Mouse (Mus musculus): ENCODE results near the gene Hnrnpa2b1. TPM values are rescaled to one million over a fixed set of nuclear protein-coding genes. Genes with fewer than 3 reads are reported as not detected.
"Not testable (repeated sequence)": the region's sequence is repeated elsewhere in the genome, so short reads cannot be mapped to it uniquely, and the experiment has no call there.

The Hnrnpa2b1 gene
- total RNA-seq (2021), result 100 to 1,000 TPM; 444 to 529 TPM

DNA sequence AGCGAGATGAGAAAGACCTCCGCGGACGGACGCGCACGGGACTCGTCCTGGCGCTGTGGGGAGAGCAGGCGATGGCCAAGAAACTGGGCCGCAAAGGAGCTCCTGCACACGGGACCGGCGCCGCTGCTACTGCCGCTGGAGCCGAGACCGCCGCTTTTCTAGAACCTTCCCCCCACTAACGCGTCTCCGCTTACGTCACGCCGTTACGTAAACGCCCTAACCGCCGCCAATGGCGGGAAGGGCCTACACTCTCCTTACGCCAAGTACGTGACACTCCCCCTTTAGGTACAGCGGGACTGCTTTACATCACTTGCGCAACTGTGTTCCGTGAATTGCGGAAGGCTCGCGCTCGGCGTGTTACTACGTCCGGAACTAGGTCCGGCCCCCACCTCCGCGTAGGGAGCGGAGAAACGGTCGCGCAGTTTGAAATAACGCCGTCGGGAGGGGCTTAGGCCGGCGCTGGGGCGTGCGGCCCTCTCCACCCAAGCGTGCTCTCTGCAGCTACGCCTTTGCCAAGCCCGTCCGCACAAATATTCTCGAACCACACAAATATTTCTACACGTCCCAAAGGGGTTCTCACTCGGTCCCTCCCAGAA lies at the start of gene Hnrnpa2b1:
TSS of gene Hnrnpa2b1 (minus strand) at position 180 of the 596 bp plus-strand sequence.
- peak; percentile 99 for DNase-seq (ENCODE audit: extremely low spot score in 1 of 2, low spot score in 1 of 2)

DNA sequence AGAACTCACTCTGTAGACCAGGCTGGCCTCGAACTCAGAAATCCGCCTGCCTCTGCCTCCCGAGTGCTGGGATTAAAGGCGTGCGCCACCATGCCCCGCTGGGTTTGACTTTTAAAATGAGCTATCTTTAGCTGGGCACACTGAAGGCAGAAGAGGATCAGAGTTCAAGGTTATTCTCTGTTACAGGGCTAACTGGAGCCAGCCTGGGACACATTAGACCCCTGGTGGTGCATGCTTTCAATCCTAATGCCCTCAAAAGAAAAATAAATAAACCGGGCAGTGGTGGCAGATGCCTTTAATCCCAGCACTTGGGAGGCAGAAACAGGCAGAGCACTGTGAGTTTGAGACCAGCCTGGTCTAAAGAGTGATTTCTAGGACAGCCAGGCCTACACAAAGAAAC lies 45.2 kb upstream of the Hnrnpa2b1 start:
- no peak for DNase-seq (ENCODE audit: extremely low spot score in 1 of 2, low spot score in 1 of 2)

DNA sequence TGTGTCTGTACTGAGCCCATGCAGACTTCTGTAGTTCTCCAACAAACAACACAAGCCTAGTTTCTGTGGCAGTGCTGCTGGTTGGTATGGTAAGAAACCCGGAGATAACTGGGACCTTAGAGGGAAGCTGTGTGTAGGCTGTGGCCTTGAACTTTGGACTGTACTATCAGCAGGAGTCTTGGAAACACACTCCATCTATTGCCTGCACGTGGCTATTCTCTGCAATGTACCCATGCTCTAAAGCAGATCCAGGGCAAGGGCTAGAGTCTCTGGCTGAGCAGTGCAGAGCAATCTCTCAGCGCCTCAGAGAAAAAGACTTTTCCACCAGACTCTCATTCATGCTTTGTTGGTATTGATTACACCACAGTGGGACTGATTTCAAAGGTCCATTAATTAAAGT lies 44.1 kb upstream of the Hnrnpa2b1 start:
- no peak for DNase-seq (ENCODE audit: extremely low spot score in 1 of 2, low spot score in 1 of 2)

DNA sequence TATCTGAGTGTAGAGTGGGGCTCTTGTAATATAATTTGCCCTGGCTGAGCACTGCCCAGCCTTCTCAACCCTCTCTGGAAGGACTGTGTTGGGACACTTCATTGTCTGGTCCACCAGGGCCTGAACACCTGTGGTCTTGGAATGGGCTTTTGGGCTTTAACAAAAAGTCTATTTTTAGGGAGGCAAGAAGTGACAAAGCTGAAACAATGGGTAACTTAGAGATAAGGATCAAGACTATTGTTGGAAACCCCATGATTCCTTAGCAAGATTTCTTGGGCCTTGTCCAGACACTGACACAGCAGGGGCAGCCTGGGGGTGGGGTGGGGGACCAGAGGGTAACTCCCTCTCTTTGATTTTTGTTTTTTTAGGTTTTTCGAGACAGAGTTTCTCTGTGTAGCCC lies 41.3 kb upstream of the Hnrnpa2b1 start:
- no peak for DNase-seq (ENCODE audit: extremely low spot score in 1 of 2, low spot score in 1 of 2)

DNA sequence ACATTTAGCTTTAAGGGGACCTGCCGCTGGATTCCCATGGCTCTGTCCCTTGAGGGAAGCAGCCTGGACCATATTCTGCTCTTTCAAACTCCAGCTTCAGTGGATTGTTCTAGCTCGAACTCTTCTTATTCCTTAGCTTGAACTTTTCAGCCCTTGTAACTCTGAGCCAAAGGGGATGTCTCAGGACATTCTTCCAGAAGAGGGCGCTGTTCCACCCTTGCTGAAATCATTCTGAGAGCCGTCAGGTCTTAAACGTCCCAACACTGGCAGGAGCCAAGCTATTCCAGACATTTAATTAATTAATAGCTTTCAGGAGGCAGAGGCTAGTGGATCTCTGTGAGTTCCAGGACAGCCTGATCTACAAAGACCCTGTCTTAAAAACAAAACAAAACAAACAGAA lies 40.4 kb upstream of the Hnrnpa2b1 start:
- peak in 1 of 2 experiments; percentile 61 for DNase-seq (ENCODE audit: extremely low spot score in 1 of 2, low spot score in 1 of 2)

DNA sequence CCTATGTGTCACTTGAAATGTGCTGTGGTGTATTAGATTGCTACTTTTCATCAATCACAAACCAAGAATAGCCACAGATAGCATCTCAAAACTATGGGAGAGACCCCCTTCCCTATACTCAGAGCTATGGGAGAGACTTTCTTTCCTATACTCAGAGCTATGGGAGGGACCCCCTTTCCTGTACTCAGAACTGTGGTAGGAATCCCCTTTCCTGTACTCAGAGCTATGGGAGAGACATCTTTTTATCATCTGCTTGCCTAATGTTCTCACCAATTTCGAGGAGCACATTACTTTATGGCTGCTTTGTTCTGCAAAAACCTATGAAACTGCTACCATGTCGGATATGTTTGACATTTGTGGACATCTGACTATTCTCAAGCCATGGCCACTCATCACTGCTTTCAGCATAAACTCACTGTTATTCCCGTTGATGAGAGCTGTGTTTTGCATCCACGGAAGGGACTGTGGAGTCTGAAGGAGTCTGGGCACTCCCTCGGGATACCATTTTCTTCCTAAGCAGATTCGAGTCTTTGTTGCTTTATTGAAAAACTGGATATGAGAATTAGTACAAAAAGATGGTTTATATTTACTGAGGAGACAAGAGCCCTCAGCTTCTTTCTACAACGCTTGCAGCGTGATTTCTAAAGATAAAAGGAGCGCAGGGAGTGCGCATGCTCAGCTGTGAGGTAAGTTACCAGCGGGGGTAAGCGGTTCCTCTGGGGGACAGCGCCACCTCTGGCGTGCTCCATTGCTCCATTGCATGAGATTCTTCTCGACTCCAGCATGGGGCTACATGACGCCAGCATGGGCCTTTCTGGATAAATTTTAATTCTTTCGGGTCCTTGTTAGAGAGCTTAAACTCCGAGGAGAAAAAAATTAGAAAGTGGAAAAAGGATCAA lies 39.3 kb upstream of the Hnrnpa2b1 start:
- peak; percentile 46 to 81 for DNase-seq (ENCODE audit: extremely low spot score in 1 of 2, low spot score in 1 of 2)

DNA sequence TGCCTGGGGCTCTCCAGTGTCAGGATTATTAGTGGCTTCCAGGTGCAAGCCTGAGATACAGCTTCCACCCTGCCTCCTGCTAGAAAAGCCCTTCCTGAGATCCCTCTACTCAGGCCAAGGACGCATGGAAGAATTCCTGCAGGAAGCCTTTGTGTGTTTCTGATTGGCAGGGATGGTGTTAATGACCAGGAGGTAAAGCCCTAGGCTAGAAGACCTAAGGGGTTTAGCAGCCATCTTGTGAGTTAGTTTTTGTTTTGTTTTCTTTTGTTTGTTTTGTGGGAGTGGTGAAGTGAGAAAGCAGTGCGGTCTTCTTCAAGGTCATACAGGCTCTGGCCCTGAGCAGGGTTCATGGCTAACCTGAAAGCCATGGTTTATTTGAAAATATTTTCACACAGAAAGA lies 37.9 kb upstream of the Hnrnpa2b1 start:
- DNase-seq (ENCODE audit: extremely low spot score in 1 of 2, low spot score in 1 of 2), result no peak

DNA sequence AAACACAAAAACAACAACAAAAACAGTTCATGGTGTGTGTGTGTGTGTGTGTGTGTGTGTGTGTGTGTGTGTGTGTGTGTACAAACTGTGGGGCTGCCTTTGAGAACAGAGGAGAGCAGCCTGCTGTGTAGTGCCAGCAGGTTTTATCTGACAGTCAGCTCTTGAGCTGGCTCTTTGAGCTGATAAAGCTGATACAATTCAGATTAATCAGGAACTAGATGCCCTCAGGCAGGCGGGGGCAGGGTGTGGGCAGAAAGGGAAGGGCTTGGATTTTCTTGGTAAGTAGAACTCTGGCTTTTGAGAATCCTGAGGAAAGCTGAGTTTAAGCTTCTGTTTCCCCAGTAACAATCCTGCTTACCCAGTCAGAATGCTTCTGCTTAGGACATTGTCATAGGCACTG lies 36.0 kb upstream of the Hnrnpa2b1 start:
- no peak for DNase-seq (ENCODE audit: extremely low spot score in 1 of 2, low spot score in 1 of 2)

DNA sequence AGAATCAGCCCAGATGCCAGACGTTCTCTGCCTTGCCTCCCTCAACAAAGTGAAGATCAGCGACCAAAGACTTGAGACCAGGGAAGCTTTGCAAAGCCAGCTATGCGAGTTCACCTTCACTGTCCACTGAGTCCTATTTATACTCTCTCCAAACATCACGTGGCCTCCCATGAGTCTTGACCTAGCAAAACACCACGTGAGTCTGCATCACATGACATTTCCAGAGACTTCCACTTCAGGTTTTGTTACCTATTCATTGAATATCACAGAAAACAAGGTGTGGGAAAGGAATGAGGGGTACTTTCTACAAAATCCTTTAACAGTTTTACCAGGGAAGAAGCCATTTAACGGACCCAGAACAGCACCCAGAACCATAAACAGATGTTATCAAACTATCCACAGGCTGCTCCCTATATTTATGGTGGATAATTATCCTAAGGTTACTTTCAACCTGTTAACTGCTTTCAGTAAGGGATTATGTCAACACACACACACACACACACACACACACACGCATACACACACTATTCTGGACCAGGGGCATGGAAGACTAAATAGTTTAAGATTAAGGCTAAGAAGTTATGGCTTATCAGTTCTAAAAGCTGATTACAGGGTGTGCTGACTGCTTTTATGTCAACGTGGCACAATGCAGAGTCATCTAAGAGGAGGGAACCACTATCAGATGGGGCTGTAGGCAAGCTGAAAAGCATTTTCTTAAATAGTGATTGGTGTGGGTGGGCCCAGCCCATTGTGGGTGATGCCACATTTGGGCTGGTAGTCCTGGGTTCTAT lies 27.8 kb upstream of the Hnrnpa2b1 start:
- DNase-seq (ENCODE audit: extremely low spot score in 1 of 2, low spot score in 1 of 2), result no peak

DNA sequence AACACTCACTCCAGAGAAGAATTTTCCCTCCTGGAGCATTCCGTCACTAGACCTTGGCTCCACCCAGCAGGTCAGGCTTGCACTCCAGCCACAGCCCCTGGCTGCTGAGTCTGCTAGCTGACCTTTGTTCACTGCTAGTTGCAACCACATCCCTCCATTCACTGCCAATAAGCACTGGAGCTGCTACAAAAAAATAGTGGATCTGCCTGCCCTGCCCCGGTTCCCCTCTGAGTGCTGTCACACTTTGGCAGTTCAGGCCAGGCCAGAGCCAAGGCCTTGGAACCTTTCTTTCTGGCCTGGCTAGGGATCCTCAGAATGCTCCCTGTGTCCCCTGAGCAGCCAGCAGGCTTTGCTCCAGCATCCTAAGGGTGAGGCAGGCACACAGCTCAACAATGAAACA lies 20.1 kb upstream of the Hnrnpa2b1 start:
- DNase-seq (ENCODE audit: extremely low spot score in 1 of 2, low spot score in 1 of 2), result no peak

DNA sequence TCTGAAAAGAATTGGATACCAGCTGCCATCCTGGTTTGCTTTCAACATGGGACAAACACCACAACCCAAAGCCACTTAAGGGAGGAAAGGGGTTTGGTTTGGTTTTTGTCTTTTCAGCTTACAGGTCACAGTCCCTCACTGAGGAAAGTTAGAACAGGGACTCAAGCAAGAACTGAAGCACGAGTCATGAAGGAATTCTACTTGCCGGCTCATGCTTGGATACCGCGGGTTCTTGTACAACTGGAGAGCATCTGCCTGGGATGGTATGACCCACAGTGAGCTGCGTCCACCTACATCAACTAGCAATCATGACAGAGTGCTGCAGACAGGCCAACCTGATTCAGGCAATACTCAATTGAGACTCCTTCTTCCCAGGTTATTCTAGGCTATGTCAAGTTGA lies 17.0 kb upstream of the Hnrnpa2b1 start:
- DNase-seq (ENCODE audit: extremely low spot score in 1 of 2, low spot score in 1 of 2), result no peak

DNA sequence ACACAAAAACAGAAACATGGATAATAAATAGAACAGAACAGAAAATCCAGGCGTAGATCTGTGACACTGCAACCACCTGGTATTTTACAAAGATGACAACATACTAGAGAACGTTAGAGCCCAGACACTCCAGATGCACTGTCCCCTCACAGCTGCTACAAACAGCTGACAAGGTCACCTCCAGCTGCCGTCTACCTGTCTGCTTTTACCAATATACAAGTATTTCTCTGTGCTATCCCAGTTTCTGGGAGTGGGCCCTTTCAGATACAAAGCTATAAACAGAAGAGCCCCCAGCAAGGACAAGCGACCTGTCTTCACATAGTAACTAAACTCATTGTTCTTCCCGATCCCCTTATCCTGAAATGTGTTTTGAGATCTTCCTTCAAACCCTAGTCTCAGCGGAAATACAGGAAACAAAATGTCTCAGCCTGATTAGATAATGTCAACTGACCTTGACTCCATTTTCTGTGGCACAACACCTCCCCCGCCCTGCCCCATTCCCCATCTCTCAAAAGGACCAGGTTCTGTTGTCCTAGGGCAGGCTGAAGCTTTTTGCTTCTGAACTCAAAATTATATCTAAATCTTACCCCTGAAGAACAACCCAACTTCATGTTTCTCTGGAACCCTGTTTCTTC lies 16.5 kb upstream of the Hnrnpa2b1 start:
- no peak for DNase-seq (ENCODE audit: extremely low spot score in 1 of 2, low spot score in 1 of 2)

DNA sequence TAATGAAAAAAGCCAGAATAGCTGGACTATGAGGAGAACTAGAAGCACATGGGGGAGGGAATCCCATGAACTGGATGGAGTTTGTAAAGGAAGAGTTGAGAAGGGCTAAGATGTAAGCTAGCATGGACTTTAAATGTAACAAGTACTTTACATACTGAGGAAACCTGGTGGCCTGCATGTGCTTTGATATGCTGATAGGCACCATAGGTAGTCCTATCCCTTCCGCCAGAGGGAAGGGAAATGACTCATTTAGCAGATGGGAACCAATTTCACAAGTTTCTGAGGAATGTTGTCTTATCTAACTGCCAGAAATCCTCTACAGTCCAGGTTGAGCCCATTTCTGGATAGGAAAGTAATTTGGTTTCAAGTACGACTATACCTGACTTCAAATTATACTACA lies 16.0 kb upstream of the Hnrnpa2b1 start:
- no peak for DNase-seq (ENCODE audit: extremely low spot score in 1 of 2, low spot score in 1 of 2)

DNA sequence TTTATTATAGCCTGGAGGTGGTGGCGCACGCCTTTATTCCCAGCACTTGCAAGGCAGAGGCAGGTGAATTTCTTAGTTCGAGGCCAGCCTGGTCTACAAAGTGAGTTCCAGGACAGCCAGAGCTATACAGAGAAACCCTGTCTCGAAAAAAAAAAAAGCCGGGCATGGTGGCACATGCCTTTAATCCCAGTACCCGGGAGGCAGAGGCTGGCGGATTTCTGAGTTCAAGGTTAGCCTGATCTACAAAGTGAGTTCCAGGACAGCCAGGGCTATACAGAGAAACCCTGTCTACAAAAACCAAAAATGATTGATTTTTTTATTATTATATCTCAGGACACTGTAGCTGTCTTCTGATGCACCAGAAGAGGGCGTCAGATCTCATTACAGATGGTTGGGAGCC lies 14.9 kb upstream of the Hnrnpa2b1 start:
- DNase-seq (ENCODE audit: extremely low spot score in 1 of 2, low spot score in 1 of 2), result not testable (repeated sequence)

DNA sequence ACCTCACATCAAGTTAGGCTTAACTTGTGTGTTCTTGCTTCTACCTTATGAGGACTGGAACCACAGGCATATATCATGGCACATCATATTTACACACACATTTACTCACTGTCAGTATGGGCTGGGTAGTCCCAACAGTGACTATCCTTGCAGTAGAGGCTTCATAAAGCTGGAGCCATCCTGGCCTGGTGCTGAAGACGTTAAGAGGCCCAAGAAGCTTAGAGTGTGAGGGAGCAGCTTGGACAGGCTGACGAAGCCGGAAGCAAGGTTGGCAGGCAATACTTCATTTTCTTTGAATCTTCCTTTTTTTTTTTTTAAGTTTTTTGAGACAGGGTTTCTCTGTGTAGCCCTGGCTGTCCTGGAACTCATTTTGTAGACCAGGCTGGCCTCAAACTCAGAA lies 14.2 kb upstream of the Hnrnpa2b1 start:
- no peak for DNase-seq (ENCODE audit: extremely low spot score in 1 of 2, low spot score in 1 of 2)

DNA sequence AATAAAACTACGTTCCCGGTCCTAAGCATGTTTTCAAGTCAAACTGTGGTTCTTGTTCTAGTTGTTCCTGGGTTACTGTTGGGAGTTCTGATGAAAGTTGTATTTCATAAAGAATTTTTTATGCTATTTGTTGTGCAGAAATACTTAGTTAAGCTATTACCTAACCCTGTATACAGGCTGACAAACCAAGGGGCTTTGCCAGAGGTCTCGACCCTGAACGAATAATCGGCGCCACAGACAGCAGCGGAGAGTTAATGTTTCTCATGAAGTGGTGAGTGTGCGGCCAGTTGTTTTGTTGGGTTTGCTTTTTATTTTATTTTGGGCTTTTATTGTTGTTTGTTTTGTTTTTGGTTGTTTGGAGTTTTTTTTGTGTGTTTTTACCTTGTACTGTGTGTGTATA lies 11.9 kb upstream of the Hnrnpa2b1 start:
- no peak for DNase-seq (ENCODE audit: extremely low spot score in 1 of 2, low spot score in 1 of 2)

DNA sequence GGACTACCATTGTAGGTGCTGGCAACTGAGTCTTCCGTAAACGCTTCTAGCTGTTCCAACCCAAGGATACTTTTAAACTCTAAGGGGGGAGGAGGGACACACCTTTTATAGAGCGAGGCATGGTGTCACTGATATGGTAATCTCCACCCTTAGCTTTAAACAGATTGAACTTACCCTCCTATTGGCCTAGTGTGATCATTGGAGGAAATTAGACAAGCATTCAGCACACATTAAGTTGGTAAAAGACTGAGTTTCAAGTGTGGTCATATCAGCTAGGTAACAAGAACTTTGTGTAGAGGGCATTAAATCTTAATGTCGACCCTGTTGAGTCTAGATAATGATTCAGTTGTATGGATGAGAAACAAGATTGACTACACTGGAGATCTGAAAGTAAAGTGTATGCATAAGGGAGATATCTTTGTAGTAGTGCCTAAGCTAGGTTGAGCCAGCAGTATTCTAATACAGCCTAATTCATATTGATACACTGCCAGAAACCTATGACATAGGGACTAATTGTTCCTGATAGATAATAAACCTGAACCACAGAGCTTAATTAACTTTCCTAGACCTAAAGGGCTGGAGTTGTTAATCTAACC lies 9.5 kb upstream of the Hnrnpa2b1 start:
- DNase-seq (ENCODE audit: extremely low spot score in 1 of 2, low spot score in 1 of 2), result no peak

DNA sequence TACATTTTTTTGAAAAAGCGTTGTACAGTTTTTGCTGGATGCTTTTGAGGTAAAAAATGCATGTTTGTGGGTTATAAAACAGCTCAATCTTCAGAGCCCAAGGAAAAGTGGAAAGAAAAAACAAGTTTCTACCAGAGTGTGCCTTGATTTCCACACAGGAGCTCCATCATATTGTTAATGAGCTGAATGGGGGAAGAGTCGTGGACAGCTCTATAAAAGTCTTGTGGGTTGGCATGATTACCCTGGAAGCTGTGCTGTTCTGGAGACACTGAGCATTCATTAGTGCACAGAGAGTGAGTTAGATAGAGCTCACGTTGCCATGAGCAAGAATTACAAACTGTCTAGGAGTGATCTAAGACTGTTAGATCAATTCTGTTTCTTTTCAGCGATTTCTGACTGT lies 2.5 kb upstream of the Hnrnpa2b1 start:
- DNase-seq (ENCODE audit: extremely low spot score in 1 of 2, low spot score in 1 of 2), result no peak

DNA sequence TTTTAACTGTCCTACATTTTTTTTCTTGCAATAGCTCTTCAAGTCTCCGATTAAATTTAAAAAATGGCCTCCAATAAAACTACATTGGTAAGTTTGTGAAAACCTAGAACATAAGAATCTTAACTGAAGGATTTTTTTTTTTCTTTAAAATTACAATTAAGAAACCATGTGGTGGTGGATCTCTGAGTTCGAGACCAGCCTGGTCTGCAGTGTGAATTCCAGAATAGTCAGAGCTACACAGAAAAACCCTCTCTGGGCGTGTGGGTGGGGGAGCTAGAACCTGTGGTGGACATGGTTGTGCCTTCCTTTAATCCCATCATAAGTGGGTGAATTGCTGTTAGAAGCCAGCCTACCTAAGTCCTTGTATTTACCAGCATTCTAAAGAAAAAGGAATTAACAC lies 2.1 kb upstream of the Hnrnpa2b1 start:
- no peak for DNase-seq (ENCODE audit: extremely low spot score in 1 of 2, low spot score in 1 of 2)

DNA sequence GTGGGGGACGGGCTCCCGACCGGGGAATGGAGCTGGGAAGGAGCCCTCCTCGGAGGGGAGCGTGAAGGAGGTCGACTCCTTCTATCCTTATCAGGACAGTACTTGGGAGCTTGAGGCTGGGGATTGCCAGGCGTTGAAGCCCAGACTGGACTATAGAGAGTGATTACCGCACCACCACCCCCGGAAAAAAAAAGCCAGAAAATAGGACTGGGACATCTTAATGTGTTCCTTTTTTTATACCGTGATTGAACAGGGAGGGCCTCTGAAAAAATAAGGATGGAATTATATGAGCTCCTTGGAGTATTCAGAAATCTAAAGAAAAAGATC lies 1.4 kb upstream of the Hnrnpa2b1 start:
- no peak for DNase-seq (ENCODE audit: extremely low spot score in 1 of 2, low spot score in 1 of 2)
